Mouse (Mus musculus) E14TG2a.4 (cell line): ENCODE results near the gene Nup50.

Source experiments
- CTCF ChIP-seq: conservative IDR thresholded peaks from 2 replicates; pipeline ENCODE4 v1.5.1; 2014; ENCODE audit warnings: low read length
- NANOG ChIP-seq: IDR thresholded peaks from 2 replicates; pipeline ENCODE4 v1.6.1; 2014; ENCODE audit warnings: borderline replicate concordance, low read length, mixed read lengths
- POU5F1 ChIP-seq: IDR thresholded peaks from 2 replicates; pipeline ENCODE4 v1.6.1; 2014; ENCODE audit warnings: low read length, borderline replicate concordance

DNA sequence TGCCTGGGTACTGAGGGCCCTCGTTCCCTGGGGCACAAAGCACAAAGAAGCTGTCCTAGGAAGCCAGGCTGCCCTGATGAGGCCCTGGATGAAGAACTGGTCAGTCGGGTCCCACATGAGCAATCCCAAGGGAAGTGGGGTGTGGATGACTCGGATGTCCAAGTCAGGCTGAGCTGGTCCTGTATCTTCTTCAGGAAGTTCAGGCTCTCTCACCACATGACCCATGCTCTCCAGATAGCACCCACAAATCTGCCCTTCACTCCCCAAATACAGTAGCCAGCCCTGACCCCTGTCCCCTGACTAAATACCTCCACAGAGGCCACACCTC, 50.3 kb downstream of the Nup50 start:
- TF ChIP-seq CTCF, result no peak
- no peak for TF ChIP-seq NANOG
- no peak for TF ChIP-seq POU5F1
